Mouse (Mus musculus) embryonic facial prominence, embryonic 10.5 days (tissue): ENCODE data around the gene Laptm4a. TPM values are rescaled to one million over a fixed set of nuclear protein-coding genes. Genes with fewer than 3 reads are reported as not detected.
A peak's percentile ranks its signal among the peaks of the same experiment; 100 is the strongest.
"Not testable (repeated sequence)": the region's sequence is repeated elsewhere in the genome, so short reads cannot be mapped to it uniquely, and the experiment has no call there.

Experiments used
- DNase-seq: peaks from one replicate; pipeline ENCODE4 v3.0.0-alpha.2; 2017; ENCODE audit warnings: low spot score
- H3K27ac ChIP-seq: fragments of 300-500 bp; sonication (generic); replicated peaks from 2 replicates; pipeline ENCODE4 v1.5.1; 2016; ENCODE audit warnings: mild to moderate bottlenecking
- H3K27me3 ChIP-seq: fragments of 300-500 bp; sonication (generic); replicated peaks from 2 replicates; pipeline ENCODE4 v1.6.1; 2016; ENCODE audit warnings: low read depth, mild to moderate bottlenecking; ENCODE audit not compliant: poor library complexity, severe bottlenecking
- H3K36me3 ChIP-seq: fragments of 300-500 bp; sonication (generic); replicated peaks from 2 replicates; pipeline ENCODE4 v1.6.1; 2016; ENCODE audit warnings: mild to moderate bottlenecking, moderate library complexity
- H3K4me1 ChIP-seq: fragments of 300-500 bp; sonication (generic); 2 replicates; pipeline ENCODE4 v1.6.1; 2016
- H3K4me3 ChIP-seq: fragments of 300-500 bp; sonication (generic); 2 replicates; pipeline ENCODE4 v1.5.1; 2016; ENCODE audit warnings: mild to moderate bottlenecking, moderate library complexity
- H3K9me3 ChIP-seq: fragments of 300-500 bp; sonication (generic); 2 replicates; pipeline ENCODE4 v1.6.1; 2016; ENCODE audit warnings: mild to moderate bottlenecking
- WGBS: fragments of 180-500 bp; shearing (Covaris S2); methylation state at CpG from one replicate; pipeline ENCODE4 v1.1.7; 2016; 5-methylcytosine and 5-hydroxymethylcytosine counted together
- polyA plus RNA-seq: library from polyadenylated mRNA; unstranded; fragments of >200 nt; fragmentation: Nextera tagmentation; extraction: Ambion mirVana; gene quantifications from 2 replicates; pipeline ENCODE4 v1.2.1, GENCODE M21; 2016

Gene Laptm4a
- polyA plus RNA-seq, 1 experiment from 2014 or later, result 196 TPM

GRCm38 (mm10) chr12:8919231-8919630 is 2.2 kb upstream of the Laptm4a start:
- Histone ChIP-seq H3K9me3 (no peaks in the 10 kb centered on the region), H3K27me3 (no peaks in the 10 kb centered on the region), H3K36me3 (peaks cover 7% of the 10 kb centered on the region), H3K27ac (no peak overlapping the region), H3K4me3 (no peak overlapping the region), H3K4me1 (peaks cover 38% of the 10 kb centered on the region)
- no peak for DNase-seq
- WGBS, result 90% methylated on average over 3 of the region's 3 CpGs

GRCm38 (mm10) chr12:8920996-8921393 is 469 bp upstream of the Laptm4a start:
- H3K27ac ChIP-seq, result peak overlapping the region; percentile 99
- WGBS, result 37% methylated on average over 1 of the region's 1 CpGs
- no peak for DNase-seq
- H3K4me3 ChIP-seq, result peak overlapping the region; percentile 83
- H3K36me3 ChIP-seq, result peaks cover 23% of the 10 kb centered on the region
- H3K27me3 ChIP-seq, result no peaks in the 10 kb centered on the region
- H3K9me3 ChIP-seq, result no peaks in the 10 kb centered on the region
- peaks cover 40% of the 10 kb centered on the region for H3K4me1 ChIP-seq

GRCm38 (mm10) chr12:8922369-8923124 is 1.1 kb downstream of the Laptm4a start:
- H3K9me3 ChIP-seq, result no peaks in the 10 kb centered on the region
- H3K27ac ChIP-seq, result peak overlapping the region; percentile 99
- 5% methylated on average over 30 of the region's 30 CpGs for WGBS
- H3K36me3 ChIP-seq, result peaks cover 35% of the 10 kb centered on the region
- DNase-seq, result no peak
- no peaks in the 10 kb centered on the region for H3K27me3 ChIP-seq
- peaks cover 31% of the 10 kb centered on the region for H3K4me1 ChIP-seq
- peak overlapping the region; percentile 83 for H3K4me3 ChIP-seq

- DNase-seq, result no peak
- Histone ChIP-seq H3K27ac (peak overlapping the region; percentile 99), H3K36me3 (peaks cover 40% of the 10 kb centered on the region), H3K4me3 (peak overlapping the region; percentile 83), H3K27me3 (no peaks in the 10 kb centered on the region), H3K4me1 (peaks cover 31% of the 10 kb centered on the region), H3K9me3 (no peaks in the 10 kb centered on the region)
- WGBS, result 35% methylated on average over 5 of the region's 5 CpGs
Measured at GRCm38 (mm10) chr12:8923125-8923410, 1.6 kb downstream of the Laptm4a start.

GRCm38 (mm10) chr12:8923603-8924002 is 2.1 kb downstream of the Laptm4a start:
- 63% methylated on average over 2 of the region's 2 CpGs for WGBS

GRCm38 (mm10) chr12:8927652-8928051 is 6.2 kb downstream of the Laptm4a start:
- Histone ChIP-seq H3K4me3 (no peak overlapping the region), H3K4me1 (peaks cover 24% of the 10 kb centered on the region), H3K36me3 (peaks cover 69% of the 10 kb centered on the region), H3K27ac (no peak overlapping the region), H3K9me3 (no peaks in the 10 kb centered on the region), H3K27me3 (no peaks in the 10 kb centered on the region)
- WGBS, result 96% methylated on average over 3 of the region's 3 CpGs
- no peak for DNase-seq

More at GRCm38 (mm10) chr12:8923603-8924002, 2.1 kb downstream of the Laptm4a start:
- peaks cover 45% of the 10 kb centered on the region for H3K36me3 ChIP-seq
- no peaks in the 10 kb centered on the region for H3K27me3 ChIP-seq
- DNase-seq, result no peak
- no peak overlapping the region for H3K27ac ChIP-seq
- H3K4me3 ChIP-seq, result peak overlapping the region; percentile 83
- H3K4me1 ChIP-seq, result peaks cover 31% of the 10 kb centered on the region
- no peaks in the 10 kb centered on the region for H3K9me3 ChIP-seq

- H3K36me3 ChIP-seq, result peaks cover 78% of the 10 kb centered on the region
- no peaks in the 10 kb centered on the region for H3K27me3 ChIP-seq
- no peak for DNase-seq
- no peak overlapping the region for H3K4me3 ChIP-seq
- no peak overlapping the region for H3K27ac ChIP-seq
- WGBS, result 88% methylated on average over 4 of the region's 4 CpGs
- H3K9me3 ChIP-seq, result no peaks in the 10 kb centered on the region
- H3K4me1 ChIP-seq, result peaks cover 14% of the 10 kb centered on the region
Measured at GRCm38 (mm10) chr12:8928766-8929165, 7.3 kb downstream of the Laptm4a start.

GRCm38 (mm10) chr12:8931083-8931482 is 9.6 kb downstream of the Laptm4a start:
- no peaks in the 10 kb centered on the region for H3K27me3 ChIP-seq
- peaks cover 3% of the 10 kb centered on the region for H3K4me1 ChIP-seq
- no peak overlapping the region for H3K4me3 ChIP-seq
- no peaks in the 10 kb centered on the region for H3K9me3 ChIP-seq
- H3K27ac ChIP-seq, result no peak overlapping the region
- no peak for DNase-seq
- H3K36me3 ChIP-seq, result peaks cover 77% of the 10 kb centered on the region
- WGBS, result 90% methylated on average over 4 of the region's 4 CpGs

- H3K9me3 ChIP-seq, result no peaks in the 10 kb centered on the region
- no peak for DNase-seq
- 89% methylated on average over 5 of the region's 5 CpGs for WGBS
- no peaks in the 10 kb centered on the region for H3K4me1 ChIP-seq
- no peak overlapping the region for H3K27ac ChIP-seq
- H3K4me3 ChIP-seq, result no peak overlapping the region
- H3K27me3 ChIP-seq, result no peaks in the 10 kb centered on the region
- H3K36me3 ChIP-seq, result peaks cover 83% of the 10 kb centered on the region
Measured at GRCm38 (mm10) chr12:8935349-8935748, 13.9 kb downstream of the Laptm4a start.

- WGBS, result 77% methylated on average over 4 of the region's 4 CpGs
- H3K27me3 ChIP-seq, DNase-seq, H3K9me3 ChIP-seq, H3K4me1 ChIP-seq, H3K27ac ChIP-seq, H3K4me3 ChIP-seq: not testable (repeated sequence)
- peaks cover 81% of the 10 kb centered on the region for H3K36me3 ChIP-seq
Measured at GRCm38 (mm10) chr12:8936210-8936609, 14.7 kb downstream of the Laptm4a start.

- peaks cover 52% of the 10 kb centered on the region for H3K36me3 ChIP-seq
- no peaks in the 10 kb centered on the region for H3K4me1 ChIP-seq
- H3K9me3 ChIP-seq, result no peaks in the 10 kb centered on the region
- no peak overlapping the region for H3K27ac ChIP-seq
- H3K27me3 ChIP-seq, result no peaks in the 10 kb centered on the region
- 90% methylated on average over 4 of the region's 4 CpGs for WGBS
- no peak overlapping the region for H3K4me3 ChIP-seq
- DNase-seq, result no peak
Measured at GRCm38 (mm10) chr12:8939490-8939889, 18.0 kb downstream of the Laptm4a start.

GRCm38 (mm10) chr12:8940011-8941005 is 18.8 kb downstream of the Laptm4a start:
- WGBS, result 72% methylated on average over 12 of the region's 12 CpGs
- no peak for DNase-seq
- H3K27ac ChIP-seq, result no peak overlapping the region
- peaks cover 44% of the 10 kb centered on the region for H3K36me3 ChIP-seq
- no peaks in the 10 kb centered on the region for H3K9me3 ChIP-seq
- no peaks in the 10 kb centered on the region for H3K27me3 ChIP-seq
- H3K4me3 ChIP-seq, result no peak overlapping the region
- no peaks in the 10 kb centered on the region for H3K4me1 ChIP-seq
